Mouse (Mus musculus): ENCODE measurements around the gene Fgg.

DNA sequence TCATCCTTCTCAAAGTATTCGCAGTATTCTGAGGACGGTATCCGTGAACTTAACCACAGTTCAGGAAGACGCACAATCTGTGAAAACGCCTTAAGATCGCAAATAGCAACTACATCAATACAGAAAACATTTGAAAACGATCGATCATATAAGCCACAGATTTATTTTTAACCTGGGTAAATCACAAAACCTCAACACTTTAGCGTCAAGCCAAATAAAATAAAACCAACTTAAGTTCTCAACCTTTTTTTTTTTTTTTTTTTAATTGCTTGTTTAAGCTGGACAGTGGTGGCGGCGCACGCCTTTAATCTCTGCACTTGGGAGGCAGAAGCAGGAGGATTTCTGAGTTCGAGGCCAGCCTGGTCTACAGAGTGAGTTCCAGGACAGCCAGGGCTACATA lies 47.2 kb downstream of the Fgg start:
- TF ChIP-seq CTCF (IDR thresholded peaks at IDR 0.05; ENCODE audit: control insufficient read depth, insufficient read depth, insufficient read length), result no peak
- no peak for TF ChIP-seq MYOD1 (IDR thresholded peaks at IDR 0.05; ENCODE audit: control insufficient read depth, insufficient read length, low read depth)
- TF ChIP-seq USF1 (IDR thresholded peaks at IDR 0.05; ENCODE audit: low read depth), result no peak
- no peak for TF ChIP-seq FOSL1 (IDR thresholded peaks at IDR 0.05; ENCODE audit: insufficient read depth, low read length, poor library complexity, severe bottlenecking)
- no peak for TF ChIP-seq MAX (IDR thresholded peaks at IDR 0.05)
